Mouse (Mus musculus): ENCODE data around the gene Prmt6. TPM values are rescaled to one million over a fixed set of nuclear protein-coding genes. Genes with fewer than 3 reads are reported as not detected.

Gene Prmt6
- polyA plus RNA-seq (2014; fragmentation: Nextera tagmentation; extraction: Ambion mirVana), result 32.4 and 32.9 TPM in 2 replicates

DNA sequence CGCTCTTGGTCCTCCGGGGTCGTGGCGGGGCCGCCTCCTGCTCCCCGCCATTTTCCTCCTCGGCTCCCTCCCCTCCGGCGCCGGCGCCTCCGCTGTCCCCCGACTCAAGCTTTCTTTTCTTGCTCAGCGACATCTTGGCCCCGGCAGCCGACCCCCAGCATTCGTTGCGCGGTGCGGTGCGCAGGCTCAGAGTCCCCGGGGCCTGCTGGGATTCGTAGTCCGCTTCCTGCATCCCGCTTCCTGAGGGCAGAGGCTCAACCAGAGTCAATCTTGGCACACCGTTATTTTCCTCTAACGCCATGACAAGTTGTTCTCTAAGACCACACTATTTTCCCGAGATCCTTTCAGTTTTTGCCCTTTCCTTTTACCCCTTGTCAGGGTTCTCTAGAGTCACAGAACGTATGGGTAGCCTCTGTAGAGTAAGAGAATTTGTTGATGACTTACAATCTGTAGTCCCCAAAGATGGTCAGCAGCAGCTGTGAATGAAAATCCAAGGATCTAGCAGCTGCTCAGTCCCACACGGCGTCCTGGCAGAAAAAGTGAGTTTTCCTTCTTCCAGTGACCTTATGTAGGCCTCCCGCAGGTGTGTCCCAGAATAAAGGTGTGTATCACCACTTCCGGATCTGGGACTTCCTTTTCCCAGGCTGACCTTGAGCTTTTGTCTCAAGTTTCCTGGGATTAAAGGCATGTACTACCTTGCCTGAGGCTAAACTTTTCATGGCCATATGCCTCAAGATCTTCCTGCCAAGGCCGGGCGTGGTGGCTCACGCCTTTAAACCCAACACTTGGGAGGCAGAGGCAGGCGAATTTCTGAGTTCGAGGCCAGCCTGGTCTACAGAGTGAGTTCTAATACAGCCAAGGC, at the start of gene Prmt6:
Prmt6 (minus strand) TSS at position 160 of the 862 bp plus-strand sequence.
- Histone ChIP-seq H3K4me3 (ENCODE audit: low read depth, low read length) (peak within 1 kb of the TSS; percentile 92), H3K27me3 (ENCODE audit: control insufficient read depth, insufficient read depth, low read length) (no peaks in the 10 kb centered on the region), H3K9ac (ENCODE audit: low read depth, low read length) (peak within 1 kb of the TSS; percentile 97), H3K4me1 (replicated peaks; ENCODE audit: control insufficient read depth, insufficient read depth, low read length) (0 out of 2 replicates have a peak, but pooled peaks cover 2% of the 10 kb centered on the region), H3K27ac (ENCODE audit: low read depth, low read length) (peak within 1 kb of the TSS; percentile 92), H3K9me3 (ENCODE audit: control insufficient read depth, low read length) (no peaks in the 10 kb centered on the region), H3K4me2 (replicated peaks; ENCODE audit: low read depth, low read length) (peak within 1 kb of the TSS; percentile 67), H3K36me3 (ENCODE audit: control insufficient read depth, insufficient read depth, low read length) (no peaks in the 10 kb centered on the region)
- 19% methylated on average over 38 of the region's 38 CpGs for WGBS
- ATAC-seq (ENCODE audit: low FRiP score) (peak; percentile 94), DNase-seq (ENCODE audit: low spot score) (peak; percentile 90)

DNA sequence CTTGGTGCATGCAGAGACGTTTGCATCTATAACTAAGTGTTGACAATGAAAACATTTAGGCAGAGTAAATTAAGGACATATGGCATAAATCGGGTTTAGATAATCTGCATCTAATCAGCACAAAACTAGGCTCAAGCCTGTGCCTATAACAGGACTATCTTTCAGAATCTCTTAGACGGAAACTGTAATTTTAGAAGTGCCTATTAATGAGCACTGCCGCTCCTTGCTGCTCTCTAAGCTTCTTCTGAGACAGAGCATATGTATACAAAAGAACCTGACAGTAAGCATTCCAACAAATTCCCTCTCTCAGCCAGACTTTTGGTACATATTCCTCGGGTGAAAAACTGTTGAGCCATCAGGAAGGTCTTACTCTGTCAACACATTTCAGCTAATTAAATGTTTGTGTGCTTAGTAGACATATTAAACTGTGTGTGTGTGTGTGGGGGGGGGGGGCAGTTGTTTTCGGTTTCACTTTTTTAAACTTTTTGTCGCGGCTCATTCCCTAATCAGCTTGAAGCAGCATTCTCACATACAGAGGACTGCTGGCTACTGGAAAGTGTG, 39.8 kb upstream of the Prmt6 start:
- no peaks in the 10 kb centered on the region for H3K9me3 ChIP-seq (ENCODE audit: control insufficient read depth, low read length)
- 78% methylated on average over 8 of the region's 8 CpGs for WGBS
- H3K4me1 ChIP-seq (replicated peaks; ENCODE audit: control insufficient read depth, insufficient read depth, low read length), result no peaks in the 10 kb centered on the region
- H3K9ac ChIP-seq (ENCODE audit: low read depth, low read length), result no peak overlapping the region
- no peaks in the 10 kb centered on the region for H3K36me3 ChIP-seq (ENCODE audit: control insufficient read depth, insufficient read depth, low read length)
- H3K27ac ChIP-seq (ENCODE audit: low read depth, low read length), result no peak overlapping the region
- H3K27me3 ChIP-seq (ENCODE audit: control insufficient read depth, insufficient read depth, low read length), result no peaks in the 10 kb centered on the region
- DNase-seq (ENCODE audit: low spot score) (no peak), ATAC-seq (ENCODE audit: low FRiP score) (no peak)
- no peak overlapping the region for H3K4me2 ChIP-seq (replicated peaks; ENCODE audit: low read depth, low read length)
- H3K4me3 ChIP-seq (ENCODE audit: low read depth, low read length), result no peak overlapping the region

DNA sequence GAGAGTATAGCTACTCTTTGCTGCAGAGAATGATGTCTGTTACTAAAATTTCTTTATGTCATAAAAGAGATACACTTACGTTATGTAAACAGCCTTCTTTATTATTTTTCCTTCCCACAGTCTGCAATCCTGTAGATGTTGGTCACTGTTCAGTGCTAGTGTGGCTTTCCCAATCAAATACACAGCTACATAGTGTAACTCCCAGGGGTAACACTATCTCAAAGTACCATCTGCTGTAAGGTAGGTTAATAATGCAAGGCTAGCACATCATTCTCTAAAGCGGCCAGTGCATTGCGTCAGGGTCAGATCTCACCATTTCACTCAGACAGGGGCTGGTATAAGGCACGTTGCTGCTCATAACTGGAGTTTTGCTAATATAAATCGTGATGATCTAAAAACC, 31.9 kb upstream of the Prmt6 start:
- ATAC-seq (ENCODE audit: low FRiP score) (no peak), DNase-seq (ENCODE audit: low spot score) (no peak)
- Histone ChIP-seq H3K4me2 (replicated peaks; ENCODE audit: low read depth, low read length) (no peak overlapping the region), H3K27ac (ENCODE audit: low read depth, low read length) (no peak overlapping the region), H3K4me1 (replicated peaks; ENCODE audit: control insufficient read depth, insufficient read depth, low read length) (no peaks in the 10 kb centered on the region), H3K9ac (ENCODE audit: low read depth, low read length) (no peak overlapping the region), H3K27me3 (ENCODE audit: control insufficient read depth, insufficient read depth, low read length) (no peaks in the 10 kb centered on the region), H3K4me3 (ENCODE audit: low read depth, low read length) (no peak overlapping the region), H3K36me3 (ENCODE audit: control insufficient read depth, insufficient read depth, low read length) (no peaks in the 10 kb centered on the region), H3K9me3 (ENCODE audit: control insufficient read depth, low read length) (no peaks in the 10 kb centered on the region)
- 83% methylated on average over 5 of the region's 5 CpGs for WGBS

DNA sequence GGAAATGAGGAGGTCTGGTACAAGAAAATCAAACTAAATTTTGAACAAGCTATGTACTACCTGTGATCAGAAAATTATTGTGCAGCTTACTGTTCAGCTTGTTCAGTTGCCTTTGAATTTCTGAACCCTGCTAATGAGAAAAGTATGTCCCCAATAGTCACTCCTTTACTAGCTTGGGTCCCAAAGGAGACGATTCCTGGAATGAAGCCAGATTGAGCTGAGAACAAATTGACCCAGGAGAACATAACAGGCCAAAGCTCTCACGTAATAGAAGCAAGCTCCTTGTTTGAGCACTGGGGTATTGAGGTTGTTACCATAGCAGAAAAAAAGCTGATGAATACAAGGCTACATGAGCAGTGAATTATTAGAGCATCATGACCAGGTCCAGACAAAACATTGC, 17.0 kb upstream of the Prmt6 start:
- 68% methylated on average over 2 of the region's 2 CpGs for WGBS
- no peak for DNase-seq (ENCODE audit: low spot score)
- ATAC-seq (ENCODE audit: low FRiP score), result no peak

DNA sequence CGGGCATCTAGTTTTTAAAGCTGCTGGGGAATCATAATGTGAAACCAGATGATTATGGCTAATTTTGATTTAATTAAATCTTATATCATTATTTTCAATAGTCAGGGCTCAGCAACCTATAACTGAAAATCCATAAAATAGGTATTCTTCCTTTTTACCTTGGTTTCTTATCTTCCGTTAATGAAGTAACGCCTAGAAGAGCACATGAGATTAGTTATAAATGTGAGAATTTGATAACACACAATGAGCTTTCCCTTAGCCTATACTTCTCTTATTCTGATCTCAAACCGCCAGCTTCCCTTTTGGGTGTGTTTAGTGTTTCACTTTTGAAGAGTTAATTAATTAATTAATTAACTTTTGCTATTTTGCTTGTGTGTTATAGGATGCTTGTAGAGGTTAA, 2.3 kb upstream of the Prmt6 start:
- ATAC-seq (ENCODE audit: low FRiP score) (no peak), DNase-seq (ENCODE audit: low spot score) (no peak)
- Histone ChIP-seq H3K4me3 (ENCODE audit: low read depth, low read length) (no peak overlapping the region), H3K4me1 (replicated peaks; ENCODE audit: control insufficient read depth, insufficient read depth, low read length) (0 out of 2 replicates have a peak, but pooled peaks cover 2% of the 10 kb centered on the region), H3K27ac (ENCODE audit: low read depth, low read length) (no peak overlapping the region), H3K4me2 (replicated peaks; ENCODE audit: low read depth, low read length) (no peak overlapping the region), H3K27me3 (ENCODE audit: control insufficient read depth, insufficient read depth, low read length) (no peaks in the 10 kb centered on the region), H3K9ac (ENCODE audit: low read depth, low read length) (no peak overlapping the region), H3K9me3 (ENCODE audit: control insufficient read depth, low read length) (no peaks in the 10 kb centered on the region), H3K36me3 (ENCODE audit: control insufficient read depth, insufficient read depth, low read length) (no peaks in the 10 kb centered on the region)
- WGBS, result 93% methylated on average over 4 of the region's 4 CpGs

More for the DNA sequence above, 17.0 kb upstream of the Prmt6 start:
- Histone ChIP-seq H3K27me3 (ENCODE audit: control insufficient read depth, insufficient read depth, low read length) (no peaks in the 10 kb centered on the region), H3K4me1 (replicated peaks; ENCODE audit: control insufficient read depth, insufficient read depth, low read length) (no peaks in the 10 kb centered on the region), H3K4me3 (ENCODE audit: low read depth, low read length) (no peak overlapping the region), H3K4me2 (replicated peaks; ENCODE audit: low read depth, low read length) (no peak overlapping the region), H3K9ac (ENCODE audit: low read depth, low read length) (no peak overlapping the region), H3K27ac (ENCODE audit: low read depth, low read length) (no peak overlapping the region), H3K36me3 (ENCODE audit: control insufficient read depth, insufficient read depth, low read length) (no peaks in the 10 kb centered on the region), H3K9me3 (ENCODE audit: control insufficient read depth, low read length) (no peaks in the 10 kb centered on the region)

DNA sequence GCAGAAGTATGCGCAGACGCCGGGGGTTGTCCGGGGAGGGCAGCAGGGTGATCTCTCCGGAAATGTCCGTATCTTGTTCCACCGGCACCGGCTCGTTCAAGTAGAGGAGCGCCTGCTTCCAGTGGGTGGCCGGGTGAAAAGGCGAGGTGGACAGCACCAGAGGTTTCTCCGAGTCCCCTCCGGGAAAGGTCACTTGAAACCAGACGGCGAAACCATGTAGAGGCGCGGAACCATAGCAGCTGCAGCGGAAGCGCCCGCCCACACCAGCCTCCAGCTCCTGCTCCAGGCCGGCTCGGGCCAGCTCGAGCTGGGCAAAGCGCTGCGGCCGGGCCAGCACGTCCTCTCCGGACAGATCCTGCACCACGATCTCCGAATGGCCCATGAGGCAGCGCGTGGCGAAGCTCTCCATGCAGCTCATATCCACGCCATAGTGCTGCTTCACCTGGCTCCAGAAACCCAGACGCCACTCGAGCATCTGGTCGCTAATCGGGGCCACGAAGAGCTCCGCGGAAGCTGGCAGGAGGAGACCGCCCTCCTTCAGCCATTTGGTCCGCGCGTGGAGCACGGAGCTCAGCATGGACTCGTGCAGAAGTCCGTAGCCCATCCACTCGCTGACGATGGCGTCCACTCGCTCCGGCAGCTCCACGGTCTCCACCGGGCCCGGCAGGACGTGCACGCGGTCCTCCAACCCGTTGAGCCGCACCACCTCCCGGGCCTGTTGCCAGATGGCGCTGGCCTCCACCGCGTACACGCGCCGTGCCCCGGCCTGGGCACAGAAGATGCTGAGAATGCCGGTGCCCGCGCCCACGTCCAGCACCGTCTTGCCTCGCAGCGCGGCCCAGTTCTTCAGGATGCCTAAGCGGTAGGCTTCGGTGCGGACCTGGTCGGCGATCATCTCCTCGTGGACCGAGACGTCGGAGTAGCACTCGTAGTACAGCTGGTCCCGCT, 633 bp downstream of the Prmt6 start:
- H3K36me3 ChIP-seq (ENCODE audit: control insufficient read depth, insufficient read depth, low read length), result no peaks in the 10 kb centered on the region
- H3K4me2 ChIP-seq (replicated peaks; ENCODE audit: low read depth, low read length), result peak overlapping the region; percentile 67
- peak overlapping the region; percentile 92 for H3K4me3 ChIP-seq (ENCODE audit: low read depth, low read length)
- H3K4me1 ChIP-seq (replicated peaks; ENCODE audit: control insufficient read depth, insufficient read depth, low read length), result 0 out of 2 replicates have a peak, but pooled peaks cover 2% of the 10 kb centered on the region
- no peaks in the 10 kb centered on the region for H3K27me3 ChIP-seq (ENCODE audit: control insufficient read depth, insufficient read depth, low read length)
- ATAC-seq (ENCODE audit: low FRiP score) (peak; percentile 88), DNase-seq (ENCODE audit: low spot score) (peak; percentile 79)
- peak overlapping the region; percentile 92 for H3K27ac ChIP-seq (ENCODE audit: low read depth, low read length)
- no peaks in the 10 kb centered on the region for H3K9me3 ChIP-seq (ENCODE audit: control insufficient read depth, low read length)
- peak overlapping the region; percentile 97 for H3K9ac ChIP-seq (ENCODE audit: low read depth, low read length)
- WGBS, result under 1% methylated on average over 89 of the region's 89 CpGs

DNA sequence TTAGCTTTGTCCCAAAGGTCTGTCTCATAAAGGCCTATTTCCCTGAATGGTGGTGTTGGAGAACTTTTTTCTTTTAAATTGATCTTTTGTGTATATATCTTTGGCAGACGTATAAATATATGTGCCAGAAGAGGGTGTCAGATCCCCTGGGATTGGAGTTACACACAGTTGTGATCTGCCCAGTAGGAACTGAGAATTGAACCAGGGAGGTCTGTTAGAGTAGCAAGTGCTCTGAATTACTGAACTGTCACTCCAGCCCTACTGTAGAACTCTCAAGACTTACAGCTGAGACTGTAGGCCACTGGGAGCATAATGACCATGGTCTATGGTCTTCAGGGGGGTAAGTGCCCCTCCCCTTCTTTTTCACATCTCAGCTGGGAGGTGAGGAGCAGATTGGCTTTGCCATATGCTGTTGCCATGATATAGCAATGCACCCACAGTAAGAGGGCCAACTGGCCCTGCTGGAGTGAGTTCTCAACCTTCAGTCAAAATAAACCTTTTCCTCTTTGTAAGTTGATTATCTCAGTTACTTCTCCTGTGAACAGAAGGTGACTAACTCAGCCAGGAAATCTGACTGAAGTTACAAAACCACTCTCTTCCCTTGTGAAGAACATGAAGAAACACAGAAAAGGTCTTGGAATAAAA, 13.9 kb downstream of the Prmt6 start:
- Histone ChIP-seq H3K9ac (ENCODE audit: low read depth, low read length) (no peak overlapping the region), H3K27ac (ENCODE audit: low read depth, low read length) (no peak overlapping the region), H3K4me2 (replicated peaks; ENCODE audit: low read depth, low read length) (no peak overlapping the region), H3K4me1 (replicated peaks; ENCODE audit: control insufficient read depth, insufficient read depth, low read length) (no peaks in the 10 kb centered on the region), H3K9me3 (ENCODE audit: control insufficient read depth, low read length) (no peaks in the 10 kb centered on the region), H3K27me3 (ENCODE audit: control insufficient read depth, insufficient read depth, low read length) (no peaks in the 10 kb centered on the region), H3K36me3 (ENCODE audit: control insufficient read depth, insufficient read depth, low read length) (no peaks in the 10 kb centered on the region), H3K4me3 (ENCODE audit: low read depth, low read length) (no peak overlapping the region)
- 79% methylated on average over 1 of the region's 1 CpGs for WGBS
- ATAC-seq (ENCODE audit: low FRiP score), result no peak; the same call in 1 of the 2 replicates
- DNase-seq (ENCODE audit: low spot score), result no peak

All from hindbrain, embryonic 11.5 days (tissue).